Mouse (Mus musculus): Measurements from ENCODE around the gene Ccdc102a.
A peak's percentile ranks its signal among the peaks of the same experiment; 100 is the strongest.
"Not testable (repeated sequence)": the region's sequence is repeated elsewhere in the genome, so short reads cannot be mapped to it uniquely, and the experiment has no call there.

Ccdc102a gene

DNA sequence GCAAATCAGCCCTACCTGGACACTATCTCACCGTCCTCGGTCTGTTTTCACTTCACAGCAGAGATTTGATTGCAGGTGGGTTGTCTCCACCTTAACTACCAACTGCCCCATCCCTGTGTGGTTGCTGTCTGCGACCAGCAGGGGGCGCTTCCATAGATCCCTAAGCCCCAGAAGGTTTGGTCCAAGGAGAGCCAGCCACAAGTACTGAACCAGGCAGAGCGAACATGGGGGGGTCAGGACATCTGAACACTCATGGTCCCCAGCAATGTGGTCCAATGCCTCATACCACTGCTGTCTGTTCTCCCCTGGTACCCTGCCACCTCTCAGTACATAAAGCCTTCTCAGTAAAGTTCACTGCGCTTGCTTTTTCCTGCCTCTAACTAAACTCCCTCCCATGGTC lies 43.5 kb downstream of the Ccdc102a start:
- DNase-seq (ENCODE audit: low spot score): peak; percentile 38

- DNase-seq (ENCODE audit: low spot score): no peak
Observed at GRCm38 (mm10) chr8:94872576-94872975, 45.3 kb downstream of the Ccdc102a start.

- DNase-seq (ENCODE audit: low spot score): no peak
Observed at GRCm38 (mm10) chr8:94872156-94872555, 45.7 kb downstream of the Ccdc102a start.

DNA sequence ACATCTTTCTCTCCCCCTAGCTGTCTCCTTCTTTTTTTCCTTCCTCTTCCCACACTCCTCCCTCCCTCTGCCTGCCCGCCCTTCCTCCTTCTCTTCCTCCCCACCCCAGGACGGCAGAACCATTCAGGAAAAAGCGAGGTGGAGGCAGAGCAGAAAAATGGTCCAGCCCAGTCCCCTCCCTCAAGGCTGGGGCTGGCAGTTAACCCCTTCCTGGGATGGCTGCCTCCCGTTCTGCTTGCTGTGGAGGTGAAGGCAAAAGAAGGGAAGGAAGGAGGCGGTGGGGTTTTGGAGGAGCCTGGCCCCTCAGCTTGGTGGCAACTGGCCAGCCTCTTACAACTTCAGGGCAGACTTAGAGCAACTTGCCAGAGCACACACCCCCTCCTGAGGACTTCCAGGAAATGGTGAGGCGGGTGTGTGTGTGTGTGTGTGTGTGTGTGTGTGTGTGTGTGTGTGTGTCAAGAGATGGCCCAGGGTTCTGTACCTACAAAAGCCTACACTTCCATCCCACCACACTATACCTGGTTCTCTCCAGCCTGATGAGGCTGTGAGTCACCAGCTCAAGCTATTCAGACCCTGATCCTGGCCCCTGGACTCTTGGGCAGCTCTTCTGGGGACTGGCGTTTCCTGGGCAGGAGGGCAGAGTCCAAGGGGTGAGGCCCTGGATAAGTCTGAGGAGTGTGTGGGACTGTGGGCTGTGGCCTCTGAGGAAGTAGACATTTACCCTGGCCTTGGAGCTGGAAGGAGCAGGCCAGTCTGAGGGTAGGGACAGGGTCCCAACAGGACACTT lies 46.6 kb downstream of the Ccdc102a start:
- DNase-seq (ENCODE audit: low spot score): no peak

DNA sequence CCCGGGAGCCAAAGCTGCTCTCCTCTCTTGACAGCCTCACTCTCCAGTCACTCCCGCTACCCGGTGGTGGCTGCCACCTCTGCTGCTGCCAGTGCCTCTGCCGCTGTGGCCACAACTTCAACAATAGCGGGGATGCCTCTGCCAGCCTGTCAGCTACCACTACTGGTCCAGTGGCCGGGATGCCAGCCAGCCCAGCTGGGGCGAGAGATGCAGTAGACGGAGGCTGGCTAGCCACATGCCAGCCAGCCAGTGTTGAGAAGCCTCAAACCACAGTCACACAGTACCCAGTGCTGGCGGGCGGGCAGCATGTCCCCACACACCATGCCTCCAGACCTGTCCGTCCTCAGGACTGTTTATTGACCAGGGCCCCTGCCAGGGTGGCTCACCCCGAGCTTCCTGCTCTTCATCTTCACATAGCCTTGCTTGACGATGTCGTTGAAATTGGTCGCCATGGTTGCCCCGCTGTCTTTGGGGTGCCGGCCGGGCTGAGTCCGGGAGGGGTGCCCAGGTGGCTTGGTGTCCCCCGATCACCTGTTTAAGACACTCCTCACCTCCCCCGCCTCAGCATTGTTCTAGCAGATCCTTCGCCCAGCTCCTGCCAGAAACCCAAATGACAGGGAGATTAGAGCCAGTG lies 47.3 kb downstream of the Ccdc102a start:
- DNase-seq (ENCODE audit: low spot score): no peak

- DNase-seq (ENCODE audit: low spot score): no peak
Observed at GRCm38 (mm10) chr8:94870003-94870402, 47.9 kb downstream of the Ccdc102a start.

GRCm38 (mm10) chr8:94869146-94869545 lies 48.8 kb downstream of the Ccdc102a start:
- no peak for DNase-seq (ENCODE audit: low spot score)

GRCm38 (mm10) chr8:94866921-94867320 lies 51.0 kb downstream of the Ccdc102a start:
- DNase-seq (ENCODE audit: low spot score): no peak

- no peak for DNase-seq (ENCODE audit: low spot score)
Observed at GRCm38 (mm10) chr8:94865292-94865691, 52.6 kb downstream of the Ccdc102a start.

GRCm38 (mm10) chr8:94863897-94864673 lies 53.8 kb downstream of the Ccdc102a start:
- no peak for DNase-seq (ENCODE audit: low spot score)

GRCm38 (mm10) chr8:94862487-94863220 lies 55.2 kb downstream of the Ccdc102a start:
- no peak for DNase-seq (ENCODE audit: low spot score)

DNA sequence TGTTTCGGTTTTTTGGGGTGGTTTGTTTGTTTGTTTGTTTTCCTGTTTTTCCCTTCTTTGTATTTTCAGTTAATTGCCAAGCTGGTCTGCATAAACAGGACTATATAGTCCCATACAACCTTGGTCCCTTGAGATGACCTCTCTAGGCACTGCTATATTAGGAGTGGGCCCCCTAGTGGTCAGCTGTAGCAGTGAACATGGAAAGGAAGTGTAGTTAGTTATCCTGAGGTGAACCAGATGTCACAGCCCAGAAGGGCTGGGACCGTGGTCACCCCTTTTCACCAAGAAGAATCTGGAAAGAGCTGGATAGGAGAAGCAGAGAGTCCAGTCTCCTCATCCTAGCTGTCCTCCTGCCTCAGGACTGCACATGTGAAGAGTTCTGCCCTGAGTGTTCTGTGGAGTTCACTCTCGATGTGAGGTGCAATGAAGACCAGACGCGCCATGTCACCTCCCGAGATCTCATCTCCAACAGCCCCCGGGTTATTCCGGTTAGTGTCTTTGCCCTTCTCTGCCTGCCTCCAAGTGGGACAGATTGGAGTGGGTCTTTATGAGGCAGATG lies 56.5 kb downstream of the Ccdc102a start:
- DNase-seq (ENCODE audit: low spot score): no peak

DNA sequence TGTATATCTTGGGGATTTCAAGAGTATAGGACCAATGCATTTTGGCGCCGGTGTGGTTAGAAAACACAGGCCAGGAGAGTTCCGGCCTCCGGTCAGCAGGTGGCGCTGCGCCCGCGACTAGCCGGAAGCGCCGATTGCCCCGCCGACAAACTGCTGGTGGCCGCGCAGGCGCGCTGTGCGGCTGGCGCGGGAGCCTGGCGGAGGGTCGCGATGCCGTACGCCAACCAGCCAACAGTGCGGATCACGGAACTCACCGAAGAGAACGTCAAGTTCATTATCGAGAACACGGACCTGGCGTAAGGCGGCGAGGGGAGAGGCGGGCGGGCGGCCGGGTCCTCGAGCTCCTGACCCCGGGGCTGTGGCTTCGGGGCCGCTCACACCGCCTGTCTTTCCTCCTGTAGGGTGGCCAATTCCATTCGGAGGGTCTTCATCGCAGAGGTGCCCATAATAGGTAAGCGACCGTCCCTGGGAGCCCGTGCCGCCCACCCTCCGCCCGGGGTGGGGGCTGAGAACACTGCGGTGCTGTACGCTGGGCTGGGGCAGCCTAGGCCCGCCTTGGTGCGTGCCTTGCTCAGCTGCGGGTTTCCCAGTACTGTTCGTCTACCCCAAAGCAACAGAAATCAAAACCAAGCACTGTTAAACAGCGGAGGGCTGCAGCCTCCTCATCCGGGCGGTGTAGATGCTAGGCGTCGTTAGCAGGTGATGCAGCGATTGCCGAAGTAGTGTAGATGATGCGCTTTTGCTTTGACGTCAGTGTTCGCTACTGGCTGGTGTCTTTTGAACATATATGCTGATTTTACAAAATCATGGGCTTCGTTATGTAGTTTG lies 60.3 kb downstream of the Ccdc102a start, which contains the start of gene Polr2c:
Gene Polr2c, plus strand, starts transcription at position 105 of the 828 bp plus-strand sequence.
- DNase-seq (ENCODE audit: low spot score): peak; percentile 67

GRCm38 (mm10) chr8:94857011-94857345 lies 60.9 kb downstream of the Ccdc102a start:
- no peak for DNase-seq (ENCODE audit: low spot score)

DNA sequence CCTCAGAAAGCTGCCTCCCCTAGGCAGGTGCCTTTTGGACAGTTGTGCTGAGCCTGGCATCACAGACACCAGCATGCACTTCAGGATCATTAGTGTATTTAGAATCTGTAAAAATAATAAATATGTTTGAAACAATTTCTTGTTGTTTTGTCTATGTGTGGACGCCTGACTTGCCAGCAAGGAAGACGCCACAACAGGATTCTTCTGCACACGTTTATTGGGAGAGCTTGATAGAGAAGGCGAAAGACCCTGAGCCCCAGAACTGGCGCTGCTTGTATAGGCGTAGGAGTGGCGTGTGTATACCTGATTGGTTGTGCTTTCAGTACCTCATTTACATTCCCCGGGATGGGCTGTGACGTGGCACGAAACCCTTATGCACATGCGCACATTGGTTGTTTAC lies 63.1 kb downstream of the Ccdc102a start:
- DNase-seq (ENCODE audit: low spot score): not testable (repeated sequence)
